Mouse (Mus musculus) stomach, postnatal 0 days (tissue): ENCODE results near the gene Tshb. TPM values are rescaled to one million over a fixed set of nuclear protein-coding genes. Genes with fewer than 3 reads are reported as not detected.

Source experiments
- ATAC-seq: fragments of 200-750 bp; cut with Nextera tagmentation; 2 replicates; pipeline ENCODE4 v1.8.0; 2017; ENCODE audit not compliant: low FRiP score, low TSS enrichment
- DNase-seq: peaks from one replicate; pipeline ENCODE4 v3.0.0-alpha.2; 2016; ENCODE audit warnings: low spot score
- H3K27ac ChIP-seq: fragments of 300-500 bp; sonication (generic); replicated peaks from 2 replicates; pipeline ENCODE4 v1.5.1; 2014; ENCODE audit warnings: mild to moderate bottlenecking, control low read depth
- H3K27me3 ChIP-seq: fragments of 300-500 bp; sonication (generic); 2 replicates; pipeline ENCODE4 v1.6.1; 2014; ENCODE audit warnings: low read length; ENCODE audit not compliant: control insufficient read depth, insufficient read depth
- H3K36me3 ChIP-seq: fragments of 300-500 bp; sonication (generic); 2 replicates; pipeline ENCODE4 v1.6.1; 2014; ENCODE audit warnings: low read length, mixed read lengths; ENCODE audit not compliant: control insufficient read depth, insufficient read depth
- H3K4me1 ChIP-seq: fragments of 300-500 bp; sonication (generic); replicated peaks from 2 replicates; pipeline ENCODE4 v1.6.1; 2014; ENCODE audit warnings: antibody characterized with exemption; ENCODE audit not compliant: control insufficient read depth, insufficient read depth
- H3K4me2 ChIP-seq: fragments of 300-500 bp; sonication (generic); replicated peaks from 2 replicates; pipeline ENCODE4 v1.6.1; 2014; ENCODE audit warnings: low read depth, mild to moderate bottlenecking, control low read depth, moderate library complexity
- H3K4me3 ChIP-seq: fragments of 300-500 bp; sonication (generic); 2 replicates; pipeline ENCODE4 v1.5.1; 2014; ENCODE audit warnings: low read depth, low read length, control low read depth
- H3K9ac ChIP-seq: fragments of 300-500 bp; sonication (generic); 2 replicates; pipeline ENCODE4 v1.6.1; 2014; ENCODE audit warnings: mild to moderate bottlenecking, low read length, control low read depth, mixed read lengths
- H3K9me3 ChIP-seq: fragments of 300-500 bp; sonication (generic); 2 replicates; pipeline ENCODE4 v1.6.1; 2016; ENCODE audit warnings: low read length; ENCODE audit not compliant: control insufficient read depth
- CTCF ChIP-seq: IDR thresholded peaks from 2 replicates; pipeline ENCODE4 v1.5.1; 2016; ENCODE audit warnings: antibody characterized with exemption, low read depth, mild to moderate bottlenecking, moderate library complexity
- EP300 ChIP-seq: optimal IDR thresholded peaks from 2 replicates; pipeline ENCODE3; 2016; ENCODE audit warnings: antibody characterized with exemption
- WGBS: fragments of 180-500 bp; shearing (Covaris S2); extraction: QIAGEN DNeasy Blood & Tissue Kit; methylation state at CpG from one replicate; pipeline ENCODE4 v1.1.7; 2014; 5-methylcytosine and 5-hydroxymethylcytosine counted together
- polyA plus RNA-seq: library from polyadenylated mRNA; unstranded; fragments of >200 nt; fragmentation: Nextera tagmentation; extraction: Ambion mirVana; gene quantifications from 2 replicates; pipeline ENCODE4 v1.2.1, GENCODE M21; 2015

Tshb gene
- polyA plus RNA-seq, 1 experiment from 2014 or later, result 0.15 TPM

GRCm38 (mm10) chr3:102733050-102733449 lies 49.5 kb downstream of the Tshb start:
- no peak for ATAC-seq
- Histone ChIP-seq H3K4me1 (no peaks in the 10 kb centered on the region; the same call in 1 of the 2 replicates), H3K4me2 (no peak overlapping the region), H3K27ac (no peak overlapping the region), H3K9ac (no peak overlapping the region), H3K27me3 (no peaks in the 10 kb centered on the region), H3K36me3 (no peaks in the 10 kb centered on the region), H3K4me3 (no peak overlapping the region), H3K9me3 (no peaks in the 10 kb centered on the region)
- TF ChIP-seq EP300, result no peak
- no peak for TF ChIP-seq CTCF
- WGBS, result 80% methylated on average over 3 of the region's 3 CpGs
- no peak for DNase-seq

GRCm38 (mm10) chr3:102732619-102733018 lies 49.9 kb downstream of the Tshb start:
- no peak for DNase-seq
- no peaks in the 10 kb centered on the region for H3K9me3 ChIP-seq
- H3K4me3 ChIP-seq, result no peak overlapping the region
- H3K27me3 ChIP-seq, result no peaks in the 10 kb centered on the region
- TF ChIP-seq EP300, result no peak
- TF ChIP-seq CTCF, result no peak
- WGBS, result 81% methylated on average over 4 of the region's 4 CpGs
- ATAC-seq, result no peak
- no peaks in the 10 kb centered on the region for H3K4me1 ChIP-seq
- no peak overlapping the region for H3K27ac ChIP-seq
- no peaks in the 10 kb centered on the region for H3K36me3 ChIP-seq
- H3K4me2 ChIP-seq, result no peak overlapping the region
- no peak overlapping the region for H3K9ac ChIP-seq

- Histone ChIP-seq H3K27ac (no peak overlapping the region), H3K36me3 (no peaks in the 10 kb centered on the region), H3K9me3 (no peaks in the 10 kb centered on the region), H3K4me2 (no peak overlapping the region), H3K9ac (no peak overlapping the region), H3K27me3 (no peaks in the 10 kb centered on the region), H3K4me3 (no peak overlapping the region), H3K4me1 (no peaks in the 10 kb centered on the region)
- TF ChIP-seq EP300, result no peak
- TF ChIP-seq CTCF, result no peak
- 67% methylated on average over 3 of the region's 3 CpGs for WGBS
- ATAC-seq (no peak), DNase-seq (no peak)
These were observed 51.4 kb downstream of the Tshb start for GRCm38 (mm10) chr3:102731112-102731511.

GRCm38 (mm10) chr3:102729416-102729815 lies 53.1 kb downstream of the Tshb start:
- Histone ChIP-seq H3K27me3 (no peaks in the 10 kb centered on the region), H3K4me3 (no peak overlapping the region), H3K4me1 (no peaks in the 10 kb centered on the region), H3K36me3 (no peaks in the 10 kb centered on the region), H3K27ac (no peak overlapping the region), H3K9me3 (no peaks in the 10 kb centered on the region), H3K9ac (no peak overlapping the region), H3K4me2 (no peak overlapping the region)
- 47% methylated on average over 5 of the region's 5 CpGs for WGBS
- TF ChIP-seq CTCF (no peak), EP300 (no peak)
- no peak for ATAC-seq
- DNase-seq, result no peak

Other genes with a start within 250 kb of the Tshb start
- 20.7 and 21.3 TPM in 2 replicates for gene Tspan2, start 48.2 kb downstream of the Tshb start, polyA plus RNA-seq
- gene Sycp1, start 153.4 kb upstream of the Tshb start, polyA plus RNA-seq, result not detected in 2 replicates
- not detected in 2 replicates for gene Nr1h5, start 181.4 kb upstream of the Tshb start, polyA plus RNA-seq
- 45.2 and 49.6 TPM in 2 replicates for gene Sike1, start 213.0 kb upstream of the Tshb start, polyA plus RNA-seq
- gene Csde1, start 237.7 kb upstream of the Tshb start, polyA plus RNA-seq, result 142 and 148 TPM in 2 replicates